Mouse (Mus musculus) CH12.LX (cell line): ENCODE results near the gene Chchd5.

ENCODE experiments used
- CTCF ChIP-seq, 2 experiments: IDR thresholded peaks in 1 of 2; conservative IDR thresholded peaks in 1 of 2; 2 replicates each; pipeline ENCODE4 v1.5.1; 2011 to 2012; ENCODE audit warnings: low read depth in 2 of 2, low read length in 2 of 2, improper control_type of control experiment in 1 of 2, inconsistent platforms in 1 of 2, mild to moderate bottlenecking in 1 of 2, moderate library complexity in 1 of 2
- EP300 ChIP-seq: IDR thresholded peaks from 2 replicates; pipeline ENCODE4 v1.6.1; 2011; ENCODE audit warnings: low read length, improper control_type of control experiment
- ETS1 ChIP-seq: conservative IDR thresholded peaks from 2 replicates; pipeline ENCODE4 v1.6.1; 2012; ENCODE audit warnings: low read depth, mild to moderate bottlenecking, inconsistent platforms, low read length, improper control_type of control experiment, moderate library complexity
- GABPA ChIP-seq: IDR thresholded peaks from 2 replicates; pipeline ENCODE4 v1.6.1; 2012; ENCODE audit warnings: low read depth, low read length, improper control_type of control experiment, inconsistent platforms; ENCODE audit not compliant: insufficient replicate concordance
- HCFC1 ChIP-seq: IDR thresholded peaks from 2 replicates; pipeline ENCODE4 v1.6.1; 2012; ENCODE audit warnings: low read depth, mild to moderate bottlenecking, inconsistent platforms, low read length, improper control_type of control experiment
- IRF4 ChIP-seq: IDR thresholded peaks from 2 replicates; pipeline ENCODE4 v1.6.1; 2014; ENCODE audit warnings: low read depth, mild to moderate bottlenecking, inconsistent platforms, low read length, improper control_type of control experiment
- JUN ChIP-seq: IDR thresholded peaks from 2 replicates; pipeline ENCODE4 v1.6.1; 2011; ENCODE audit warnings: low read depth, mild to moderate bottlenecking, low read length, improper control_type of control experiment, moderate library complexity; ENCODE audit not compliant: insufficient read depth
- KAT2A ChIP-seq: IDR thresholded peaks from 2 replicates; pipeline ENCODE4 v1.6.1; 2012; ENCODE audit warnings: low read length, improper control_type of control experiment, inconsistent platforms; ENCODE audit not compliant: insufficient replicate concordance
- MYC ChIP-seq: IDR thresholded peaks from 2 replicates; pipeline ENCODE4 v1.6.1; 2011; ENCODE audit warnings: low read depth, mild to moderate bottlenecking, improper control_type of control experiment, low read length
- POLR2A ChIP-seq: IDR thresholded peaks from 2 replicates; pipeline ENCODE4 v1.6.1; 2011; ENCODE audit warnings: low read depth, mild to moderate bottlenecking, improper control_type of control experiment, low read length
- TBP ChIP-seq: conservative IDR thresholded peaks from 2 replicates; pipeline ENCODE4 v1.6.1; 2011; ENCODE audit warnings: low read depth, low read length, improper control_type of control experiment
- USF1 ChIP-seq: IDR thresholded peaks from 2 replicates; pipeline ENCODE4 v1.6.1; 2014; ENCODE audit warnings: low read depth, mild to moderate bottlenecking, inconsistent platforms, low read length, improper control_type of control experiment
- ZNF384 ChIP-seq: IDR thresholded peaks from 2 replicates; pipeline ENCODE4 v1.6.1; 2012; ENCODE audit warnings: low read depth, low read length, improper control_type of control experiment, inconsistent platforms

DNA sequence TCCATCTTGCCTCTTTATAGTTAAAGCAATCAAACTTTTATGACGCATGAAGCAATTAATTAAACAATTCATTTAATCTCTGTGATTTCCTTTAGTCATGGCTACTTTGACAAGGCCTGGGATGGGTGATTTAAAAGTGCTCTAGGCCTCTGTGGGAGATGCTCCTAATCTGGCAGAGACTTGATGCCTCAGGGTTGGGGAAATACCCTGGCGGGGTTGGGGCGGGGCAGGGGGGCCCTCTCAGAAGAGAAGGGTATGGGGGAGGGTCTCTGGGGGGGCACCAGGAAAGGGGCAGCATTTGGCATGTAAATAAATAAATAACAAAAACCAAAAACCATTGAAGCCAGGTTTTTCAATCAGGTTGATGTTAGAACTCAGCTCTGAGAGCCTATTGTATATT is 48.2 kb downstream of the Chchd5 start:
- TF ChIP-seq IRF4, result no peak
- no peak for TF ChIP-seq CTCF (conservative IDR thresholded peaks at IDR 0.05 in 1 of 2, IDR thresholded peaks at IDR 0.05 in 1 of 2; ENCODE audit: low read depth in 2 of 2, low read length in 2 of 2)
- TF ChIP-seq HCFC1, result no peak
- no peak for TF ChIP-seq EP300
- TF ChIP-seq GABPA, result no peak
- no peak for TF ChIP-seq KAT2A
- TF ChIP-seq MYC, result no peak
- TF ChIP-seq POLR2A, result no peak
- TF ChIP-seq USF1, result no peak
- TF ChIP-seq ETS1, result no peak
- no peak for TF ChIP-seq JUN
- no peak for TF ChIP-seq TBP
- no peak for TF ChIP-seq ZNF384
